Mouse (Mus musculus) left cerebral cortex, postnatal 14 days (tissue): ENCODE measurements at regions not wholly inside any gene's neighbourhood (a gene's known extent, or its start where the extent isn't known, plus 50 kb on each side); places are given as distances from the start of the nearest gene placed in this dataset.

Experiments used
- DNase-seq, 2 experiments: peaks; one replicate each; pipeline ENCODE4 v3.0.0; 2021 to 2022; ENCODE audit warnings: low spot score in 2 of 2, mixed read lengths in 1 of 2
- intact Hi-C: fragments of 180-260 bp; cut with DNase I; formaldehyde crosslinking; loops from one replicate; pipeline ENCODE4 v1.15.1; 2025

GRCm38 (mm10) chr7:67462591-67462990, 89.9 kb upstream of the Mef2a start:
- DNase-seq, result no peak
- intact Hi-C loops, result loop anchor here (5.0 kb wide), 1 partner anchor 90 kb away; the partner anchor contains the start of gene Mef2a

- DNase-seq, result peak; percentile 70 to 79
- intact Hi-C loops, result loop anchor here (5.0 kb wide), 1 partner anchor 89 kb away; the partner anchor contains the start of gene Mef2a
These were observed 88.9 kb upstream of the Mef2a start for GRCm38 (mm10) chr7:67461333-67462255.

- DNase-seq, result peak in 1 of 2 experiments; percentile 57
These were observed 87.2 kb upstream of the Mef2a start for GRCm38 (mm10) chr7:67459810-67460209.

GRCm38 (mm10) chr7:67459209-67459608, 86.6 kb upstream of the Mef2a start:
- DNase-seq, result no peak
- intact Hi-C loops, result no loop called here

More at GRCm38 (mm10) chr7:67459810-67460209, 87.2 kb upstream of the Mef2a start:
- intact Hi-C loops, result loop anchor here (5.0 kb wide), 1 partner anchor 88 kb away; the partner anchor contains the start of gene Mef2a

- intact Hi-C loops, result no loop called here
- DNase-seq, result no peak
These were observed 86.0 kb upstream of the Mef2a start for GRCm38 (mm10) chr7:67458640-67459039.

GRCm38 (mm10) chr7:67457898-67458297, 85.2 kb upstream of the Mef2a start:
- DNase-seq, result no peak
- intact Hi-C loops, result no loop called here

GRCm38 (mm10) chr7:67456015-67456414, 83.4 kb upstream of the Mef2a start:
- no peak for DNase-seq
- intact Hi-C loops, result no loop called here

GRCm38 (mm10) chr7:67454458-67454857, 81.8 kb upstream of the Mef2a start:
- no peak for DNase-seq
- intact Hi-C loops, result no loop called here

GRCm38 (mm10) chr7:67451157-67451793, 78.6 kb upstream of the Mef2a start:
- intact Hi-C loops, result no loop called here
- DNase-seq, result no peak

GRCm38 (mm10) chr7:67446606-67447005, 73.9 kb upstream of the Mef2a start:
- intact Hi-C loops, result no loop called here
- DNase-seq, result no peak

GRCm38 (mm10) chr7:67445203-67446041, 72.8 kb upstream of the Mef2a start:
- peak in 1 of 2 experiments; percentile 57 for DNase-seq
- intact Hi-C loops, result no loop called here

- DNase-seq, result no peak
- intact Hi-C loops, result loop anchor here (5.0 kb wide), 1 partner anchor 72 kb away; the partner anchor contains the start of gene Mef2a
These were observed 71.9 kb upstream of the Mef2a start for GRCm38 (mm10) chr7:67444523-67444942.

- intact Hi-C loops, result loop anchor here (5.0 kb wide), 1 partner anchor 71 kb away; the partner anchor contains the start of gene Mef2a
- no peak for DNase-seq
These were observed 71.0 kb upstream of the Mef2a start for GRCm38 (mm10) chr7:67443666-67444065.

- peak; percentile 55 to 60 for DNase-seq
- intact Hi-C loops, result loop anchor here (5.0 kb wide), 1 partner anchor 71 kb away; the partner anchor contains the start of gene Mef2a
These were observed 70.4 kb upstream of the Mef2a start for GRCm38 (mm10) chr7:67443001-67443555.

GRCm38 (mm10) chr7:67442284-67442683, 69.6 kb upstream of the Mef2a start:
- intact Hi-C loops, result loop anchor here (5.0 kb wide), 1 partner anchor 70 kb away; the partner anchor contains the start of gene Mef2a
- no peak for DNase-seq

- peak; percentile 64 to 91 for DNase-seq
- intact Hi-C loops, result loop anchor here (5.0 kb wide), 1 partner anchor 69 kb away; the partner anchor contains the start of gene Mef2a
These were observed 68.1 kb upstream of the Mef2a start for GRCm38 (mm10) chr7:67440806-67441205.

- intact Hi-C loops, result no loop called here
- DNase-seq, result no peak
These were observed 64.8 kb upstream of the Mef2a start for GRCm38 (mm10) chr7:67437216-67438006.
